Mouse (Mus musculus): ENCODE measurements around the gene Hsf2bp. TPM values are rescaled to one million over a fixed set of nuclear protein-coding genes. Genes with fewer than 3 reads are reported as not detected.

The Hsf2bp gene
- polyA plus RNA-seq, 1 experiment = not detected

DNA sequence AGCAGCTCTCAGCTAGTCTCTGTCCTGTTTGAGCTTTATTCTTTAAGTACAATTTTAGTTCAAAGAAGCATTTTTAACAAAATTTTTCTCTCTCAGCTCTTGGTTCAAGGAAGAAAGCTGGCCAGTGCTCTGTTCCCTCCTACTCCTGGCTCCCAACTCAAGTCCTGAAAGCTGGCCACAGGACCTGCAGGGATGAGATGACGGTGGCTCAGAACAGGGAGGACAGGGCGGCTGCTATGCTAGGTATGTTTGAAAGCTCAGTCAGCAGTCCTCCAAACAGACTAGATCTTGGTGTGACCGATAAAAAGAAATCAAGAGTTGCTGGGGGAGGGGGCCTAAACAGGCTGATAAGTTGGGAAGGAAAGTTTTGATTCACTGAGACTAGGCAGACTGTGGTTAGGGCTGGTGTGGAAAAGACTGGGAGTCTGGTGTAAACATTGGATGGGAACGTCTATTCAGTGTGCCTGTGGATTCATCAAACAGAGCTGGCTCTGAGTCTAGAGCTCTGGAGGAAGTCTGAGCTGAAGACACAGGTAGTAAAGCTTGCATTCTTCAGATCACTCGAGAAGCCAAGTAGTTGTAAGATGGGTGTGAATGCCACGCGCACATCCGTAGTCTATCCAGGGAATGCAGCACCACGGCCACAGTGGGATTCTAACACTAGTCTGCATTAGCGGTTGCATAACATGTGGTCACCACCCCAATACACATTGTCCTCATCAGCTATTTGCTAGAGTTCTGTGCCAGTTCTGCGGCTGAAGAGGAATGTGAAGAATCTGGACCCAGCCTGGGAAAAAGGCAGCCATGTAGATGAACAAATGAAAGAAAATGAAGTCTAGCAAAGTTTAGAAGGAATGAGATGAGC, 53.6 kb downstream of the Hsf2bp start:
- no peak overlapping the region for H3K4me3 ChIP-seq (ENCODE audit: insufficient read depth, low read depth, low read length)

DNA sequence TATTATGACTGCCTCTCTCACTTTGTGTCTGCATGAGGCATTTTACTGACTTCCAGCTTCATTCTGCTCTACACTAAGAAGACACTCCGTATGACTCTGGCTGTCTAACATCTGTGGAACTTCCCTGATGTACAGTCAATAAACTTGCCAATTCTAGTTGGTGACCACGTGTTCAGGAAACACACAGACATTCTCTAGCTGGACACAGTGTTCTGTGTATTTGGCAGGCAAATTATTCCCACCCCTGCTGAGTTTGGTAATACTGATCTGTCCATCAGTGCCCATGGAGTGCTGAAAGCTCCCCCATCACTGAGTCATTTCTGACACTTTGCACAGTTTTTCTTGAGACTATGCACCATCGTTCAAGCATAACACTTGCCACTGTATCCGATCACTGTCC, 56.3 kb downstream of the Hsf2bp start:
- no peak overlapping the region for H3K4me3 ChIP-seq (ENCODE audit: insufficient read depth, low read depth, low read length)
- H3K27ac ChIP-seq (replicated peaks; ENCODE audit: low read depth, low read length) = peak overlapping the region; percentile 19
- no peaks in the 10 kb centered on the region for H3K4me1 ChIP-seq (ENCODE audit: control insufficient read depth, insufficient read depth, insufficient read length, low read length)

More for the DNA sequence above, 53.6 kb downstream of the Hsf2bp start:
- H3K4me1 ChIP-seq (ENCODE audit: control insufficient read depth, insufficient read depth, insufficient read length, low read length) = no peaks in the 10 kb centered on the region
- H3K27ac ChIP-seq (replicated peaks; ENCODE audit: low read depth, low read length) = peak overlapping the region; percentile 62

DNA sequence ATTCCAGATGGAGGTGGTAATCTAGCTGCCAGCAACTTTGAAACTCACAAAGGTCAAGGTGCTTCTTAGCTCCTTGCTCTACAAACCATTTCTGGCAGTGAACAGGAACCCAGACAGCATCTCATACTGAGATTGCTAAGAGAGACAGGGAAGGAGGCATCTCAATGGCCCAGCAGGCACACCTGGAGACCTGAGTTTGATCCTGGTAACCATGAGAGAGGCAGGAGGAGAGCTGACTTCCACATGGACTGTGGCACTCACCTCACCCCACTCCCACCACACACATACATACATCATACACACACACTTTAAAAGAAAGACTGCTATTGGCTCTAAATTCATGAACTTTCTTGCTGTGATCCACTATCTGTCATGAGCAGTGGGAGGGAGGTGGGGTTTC, 59.0 kb downstream of the Hsf2bp start:
- Histone ChIP-seq H3K4me3 (ENCODE audit: insufficient read depth, low read depth, low read length) (no peak overlapping the region), H3K27ac (replicated peaks; ENCODE audit: low read depth, low read length) (no peak overlapping the region), H3K4me1 (ENCODE audit: control insufficient read depth, insufficient read depth, insufficient read length, low read length) (no peaks in the 10 kb centered on the region)

DNA sequence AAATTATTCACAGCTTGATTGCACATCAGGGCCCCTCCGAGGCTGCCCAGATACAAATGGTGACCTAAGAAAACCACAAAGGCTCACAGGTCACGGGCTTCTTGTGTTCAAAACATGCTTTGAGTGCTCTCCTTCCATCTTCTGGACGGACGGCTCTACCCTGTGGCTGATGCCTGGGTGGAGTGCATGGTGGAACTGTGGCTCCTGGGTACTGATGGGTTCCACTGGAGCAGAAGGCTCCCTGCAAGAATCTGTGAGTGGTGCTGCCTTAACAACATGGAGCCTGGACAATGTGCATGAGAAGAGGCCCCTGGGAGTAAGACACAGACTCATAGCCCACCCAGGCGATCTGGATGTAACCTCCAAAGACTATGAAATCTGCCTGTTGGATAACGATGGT, 59.6 kb downstream of the Hsf2bp start:
- no peak overlapping the region for H3K4me3 ChIP-seq (ENCODE audit: insufficient read depth, low read depth, low read length)
- H3K4me1 ChIP-seq (ENCODE audit: control insufficient read depth, insufficient read depth, insufficient read length, low read length) = no peaks in the 10 kb centered on the region
- no peak overlapping the region for H3K27ac ChIP-seq (replicated peaks; ENCODE audit: low read depth, low read length)

DNA sequence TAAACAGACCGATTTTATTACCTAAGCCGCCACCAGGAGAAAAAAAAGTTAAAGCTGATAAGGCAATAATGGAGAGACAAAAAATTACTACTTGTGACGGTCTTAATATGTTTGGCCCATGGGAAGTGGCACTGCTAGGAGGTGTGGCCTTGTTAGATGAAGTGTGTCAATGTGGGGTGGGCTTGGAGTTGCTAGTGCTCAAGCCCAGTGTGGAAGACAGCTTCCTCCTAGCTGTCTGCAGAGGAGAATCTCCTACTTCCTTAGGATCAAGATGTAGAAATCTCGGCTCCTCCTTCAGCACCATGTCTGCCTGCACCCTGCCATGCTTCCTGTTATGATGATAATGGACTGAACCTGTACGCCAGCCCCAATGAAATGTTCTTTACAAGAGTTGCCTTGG, 61.5 kb downstream of the Hsf2bp start:
- H3K4me3 ChIP-seq (ENCODE audit: insufficient read depth, low read depth, low read length) = no peak overlapping the region
- no peak overlapping the region for H3K27ac ChIP-seq (replicated peaks; ENCODE audit: low read depth, low read length)
- H3K4me1 ChIP-seq (ENCODE audit: control insufficient read depth, insufficient read depth, insufficient read length, low read length) = peaks cover 3% of the 10 kb centered on the region; the same call in 1 of the 2 replicates

DNA sequence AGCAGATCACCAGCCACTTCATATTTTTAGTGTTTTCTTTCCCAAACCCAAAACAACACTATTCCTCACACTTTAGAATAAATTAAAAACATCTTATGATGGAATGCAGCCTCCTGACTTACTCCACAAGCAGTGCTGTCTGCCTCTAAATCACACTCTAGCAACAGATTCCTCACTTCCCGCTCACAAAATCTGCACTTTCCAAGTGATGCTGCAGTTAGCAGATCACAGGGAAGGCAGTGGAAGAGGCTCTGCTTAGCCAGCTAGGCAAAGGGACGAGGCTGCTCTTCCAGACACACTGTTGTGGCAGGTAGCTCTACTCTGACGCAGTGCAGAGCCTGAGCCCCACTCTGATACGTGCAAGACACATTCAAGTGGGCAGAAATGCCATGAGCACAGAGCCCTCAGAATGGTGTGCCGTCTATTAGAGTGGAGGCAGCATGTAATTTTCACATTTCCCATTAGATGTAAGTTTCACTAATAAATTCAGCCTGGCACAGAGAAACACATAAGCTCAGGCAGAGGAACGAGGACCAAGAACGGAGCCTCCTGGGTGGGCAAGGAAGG, 62.4 kb downstream of the Hsf2bp start:
- no peak overlapping the region for H3K4me3 ChIP-seq (ENCODE audit: insufficient read depth, low read depth, low read length)
- H3K27ac ChIP-seq (replicated peaks; ENCODE audit: low read depth, low read length) = no peak overlapping the region
- peaks cover 3% of the 10 kb centered on the region; the same call in 1 of the 2 replicates for H3K4me1 ChIP-seq (ENCODE audit: control insufficient read depth, insufficient read depth, insufficient read length, low read length)

DNA sequence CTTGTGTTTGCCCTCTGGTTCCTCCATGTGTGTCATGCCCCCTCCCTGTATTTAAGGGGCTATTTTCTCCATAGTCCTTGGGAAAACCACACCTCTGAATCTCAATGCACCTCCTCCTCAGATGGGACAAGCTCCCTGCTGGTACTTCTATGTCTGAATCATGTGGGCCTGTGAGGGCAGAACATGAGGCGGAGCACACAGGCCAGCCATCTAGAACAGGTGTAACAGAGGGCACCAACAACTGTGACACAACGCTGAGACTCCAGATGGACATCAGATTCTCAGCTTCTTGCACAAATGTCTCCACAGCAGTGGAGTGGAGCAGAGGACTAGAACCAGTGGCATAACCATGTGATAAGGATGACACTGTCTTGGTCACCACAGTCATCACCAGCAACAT, 65.3 kb downstream of the Hsf2bp start:
- no peak overlapping the region for H3K4me3 ChIP-seq (ENCODE audit: insufficient read depth, low read depth, low read length)
- no peak overlapping the region for H3K27ac ChIP-seq (replicated peaks; ENCODE audit: low read depth, low read length)
- peaks cover 4% of the 10 kb centered on the region; the same call in 1 of the 2 replicates for H3K4me1 ChIP-seq (ENCODE audit: control insufficient read depth, insufficient read depth, insufficient read length, low read length)

DNA sequence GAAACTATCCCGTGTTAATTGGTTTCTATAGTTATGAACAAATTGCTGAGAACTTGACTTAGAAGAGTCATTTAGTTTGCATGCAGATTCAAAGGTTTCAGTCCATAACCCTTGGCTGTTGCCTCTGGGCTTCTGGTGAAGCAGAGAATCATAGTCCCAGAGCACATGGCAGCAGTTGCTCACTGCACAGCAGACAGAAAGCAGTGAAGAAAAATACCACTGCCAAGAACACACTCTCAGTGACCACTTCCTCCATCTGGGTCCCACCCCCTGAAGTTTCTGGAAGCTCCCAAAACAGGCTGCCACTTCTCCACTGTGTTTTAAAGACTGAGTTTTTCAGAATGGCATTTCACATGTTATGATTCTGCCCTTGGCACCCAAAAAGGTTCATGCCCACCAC, 67.3 kb downstream of the Hsf2bp start:
- H3K4me3 ChIP-seq (ENCODE audit: insufficient read depth, low read depth, low read length) = no peak overlapping the region
- peaks cover 7% of the 10 kb centered on the region for H3K4me1 ChIP-seq (ENCODE audit: control insufficient read depth, insufficient read depth, insufficient read length, low read length)
- H3K27ac ChIP-seq (replicated peaks; ENCODE audit: low read depth, low read length) = no peak overlapping the region

DNA sequence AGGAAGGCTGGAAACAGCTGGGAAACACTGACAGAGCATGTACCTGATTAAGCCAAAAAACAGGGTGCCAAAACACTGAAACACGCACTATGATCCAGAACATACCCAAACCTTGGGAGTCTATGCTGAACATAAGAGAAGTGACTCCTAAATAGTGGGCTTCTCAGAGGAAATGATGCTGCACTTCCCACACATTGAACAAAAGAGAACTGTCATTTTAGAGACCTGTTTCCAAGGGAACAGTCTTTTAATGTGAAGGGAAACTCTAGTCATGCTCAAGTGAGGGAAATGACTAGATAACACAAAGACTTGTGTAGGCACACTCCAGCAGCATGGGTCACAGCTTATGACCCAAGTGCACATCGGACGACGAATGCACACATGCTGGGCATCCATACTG, 68.8 kb downstream of the Hsf2bp start:
- Histone ChIP-seq H3K27ac (replicated peaks; ENCODE audit: low read depth, low read length) (no peak overlapping the region), H3K4me1 (ENCODE audit: control insufficient read depth, insufficient read depth, insufficient read length, low read length) (peaks cover 7% of the 10 kb centered on the region), H3K4me3 (ENCODE audit: insufficient read depth, low read depth, low read length) (no peak overlapping the region)

DNA sequence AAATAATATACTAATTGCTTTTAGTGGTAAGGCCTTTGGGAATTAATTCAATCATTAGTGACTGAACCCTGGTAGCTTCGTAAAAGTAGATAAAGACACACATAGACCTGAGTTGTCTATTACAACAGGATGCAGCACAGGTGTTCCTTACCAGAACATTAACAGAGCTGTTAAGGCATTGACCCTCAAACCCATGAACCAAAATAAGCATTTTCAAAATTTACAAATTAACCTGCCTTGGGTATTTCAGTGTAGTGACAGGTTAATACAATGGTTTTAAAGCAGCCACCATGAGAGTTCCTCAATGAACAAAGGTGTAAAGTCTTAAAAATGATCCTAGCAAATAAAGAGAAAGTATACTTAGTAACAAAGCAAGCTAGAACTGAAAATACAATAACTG, 69.6 kb downstream of the Hsf2bp start:
- no peak overlapping the region for H3K4me3 ChIP-seq (ENCODE audit: insufficient read depth, low read depth, low read length)
- H3K27ac ChIP-seq (replicated peaks; ENCODE audit: low read depth, low read length) = no peak overlapping the region
- H3K4me1 ChIP-seq (ENCODE audit: control insufficient read depth, insufficient read depth, insufficient read length, low read length) = peaks cover 7% of the 10 kb centered on the region

DNA sequence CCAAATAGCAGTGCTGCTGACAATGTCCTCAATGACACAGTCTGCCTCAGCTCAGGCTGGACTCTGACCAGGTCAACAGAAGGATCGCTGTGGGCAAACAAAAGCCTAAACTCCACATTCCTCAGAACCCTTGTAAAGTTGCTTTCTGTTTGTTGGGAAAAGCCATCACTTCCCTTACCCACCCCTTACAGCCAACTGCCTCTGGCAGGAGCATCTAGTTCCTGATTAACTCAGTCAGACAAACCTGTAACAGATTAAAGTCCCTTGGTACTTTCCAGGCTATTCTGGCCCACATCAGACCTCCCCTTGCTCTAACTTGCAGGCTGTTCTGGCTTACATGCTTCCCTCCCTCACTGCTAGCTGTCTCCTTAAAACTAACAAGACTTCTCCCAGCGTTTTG, 70.5 kb downstream of the Hsf2bp start:
- peaks cover 7% of the 10 kb centered on the region for H3K4me1 ChIP-seq (ENCODE audit: control insufficient read depth, insufficient read depth, insufficient read length, low read length)
- no peak overlapping the region for H3K4me3 ChIP-seq (ENCODE audit: insufficient read depth, low read depth, low read length)
- H3K27ac ChIP-seq (replicated peaks; ENCODE audit: low read depth, low read length) = peak overlapping the region; percentile 50

DNA sequence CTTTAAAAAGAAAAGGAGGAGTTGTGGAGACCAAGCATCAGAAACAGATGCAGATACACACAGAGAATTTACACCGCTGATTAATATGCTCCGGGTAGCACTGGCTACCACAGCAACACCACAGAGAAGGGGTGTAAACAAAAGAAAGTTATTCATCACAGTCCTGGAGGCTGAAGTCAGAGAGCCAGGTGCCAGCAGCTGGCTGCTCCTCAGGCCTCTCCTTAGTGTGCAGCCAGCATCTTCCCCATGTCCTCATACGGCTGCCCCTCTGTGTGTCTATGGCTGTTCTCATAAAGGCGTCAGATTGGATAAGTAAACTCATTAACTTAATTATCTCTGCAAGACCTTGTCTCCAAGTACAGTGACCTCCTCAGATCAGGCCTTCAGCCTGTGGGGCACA, 73.2 kb downstream of the Hsf2bp start:
- H3K4me3 ChIP-seq (ENCODE audit: insufficient read depth, low read depth, low read length) = no peak overlapping the region
- peaks cover 4% of the 10 kb centered on the region for H3K4me1 ChIP-seq (ENCODE audit: control insufficient read depth, insufficient read depth, insufficient read length, low read length)
- no peak overlapping the region for H3K27ac ChIP-seq (replicated peaks; ENCODE audit: low read depth, low read length)

DNA sequence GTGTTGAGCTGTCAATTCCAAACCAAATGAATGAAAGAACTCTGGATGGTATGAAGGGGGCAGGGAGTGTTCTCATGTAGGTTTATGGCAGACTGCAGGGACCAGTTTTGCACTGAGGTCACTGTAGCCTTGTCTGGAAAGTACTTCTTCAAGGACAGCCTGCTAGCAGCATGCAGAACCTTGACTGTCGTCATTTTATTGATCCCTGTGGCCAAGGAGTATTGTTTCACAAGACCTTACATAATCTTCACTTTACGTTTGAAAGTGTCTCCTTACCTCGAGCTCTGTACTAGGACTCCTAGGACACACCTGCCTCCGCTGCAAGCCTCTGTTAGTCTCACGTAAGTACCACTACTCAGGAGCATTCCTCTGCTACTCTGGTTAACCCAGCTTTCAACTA, 73.9 kb downstream of the Hsf2bp start:
- Histone ChIP-seq H3K4me1 (ENCODE audit: control insufficient read depth, insufficient read depth, insufficient read length, low read length) (peaks cover 4% of the 10 kb centered on the region), H3K4me3 (ENCODE audit: insufficient read depth, low read depth, low read length) (no peak overlapping the region), H3K27ac (replicated peaks; ENCODE audit: low read depth, low read length) (no peak overlapping the region)

DNA sequence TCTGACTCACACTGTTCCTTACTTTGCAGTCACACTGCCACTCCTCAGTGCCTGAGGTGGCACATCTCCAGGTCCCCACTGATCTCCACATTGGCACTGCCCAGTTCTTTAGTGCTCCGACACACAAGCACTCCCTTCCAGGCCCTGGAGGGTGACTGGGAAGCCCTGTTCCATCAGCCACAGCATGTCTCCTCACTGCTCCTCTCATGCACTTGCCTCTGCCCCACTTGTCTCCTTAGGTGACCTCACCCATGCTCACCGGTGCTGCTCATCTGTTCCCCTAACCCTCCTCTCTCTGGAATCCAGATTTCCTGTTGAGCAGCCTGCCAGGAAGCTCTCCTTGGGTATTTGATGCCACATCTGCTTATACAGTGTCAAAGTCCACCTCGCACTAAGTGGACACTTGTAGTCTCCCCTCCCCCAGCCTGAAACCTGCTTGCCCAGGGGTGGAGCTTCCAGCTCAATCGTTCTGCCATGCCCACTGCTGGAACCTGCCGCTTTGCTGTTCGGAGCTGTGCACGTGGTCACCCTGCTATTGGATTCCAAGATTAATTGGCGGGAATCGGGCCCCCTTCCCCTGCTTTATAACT, 81.5 kb downstream of the Hsf2bp start:
- Histone ChIP-seq H3K27ac (replicated peaks; ENCODE audit: low read depth, low read length) (no peak overlapping the region), H3K4me1 (ENCODE audit: control insufficient read depth, insufficient read depth, insufficient read length, low read length) (no peaks in the 10 kb centered on the region), H3K4me3 (ENCODE audit: insufficient read depth, low read depth, low read length) (no peak overlapping the region)

DNA sequence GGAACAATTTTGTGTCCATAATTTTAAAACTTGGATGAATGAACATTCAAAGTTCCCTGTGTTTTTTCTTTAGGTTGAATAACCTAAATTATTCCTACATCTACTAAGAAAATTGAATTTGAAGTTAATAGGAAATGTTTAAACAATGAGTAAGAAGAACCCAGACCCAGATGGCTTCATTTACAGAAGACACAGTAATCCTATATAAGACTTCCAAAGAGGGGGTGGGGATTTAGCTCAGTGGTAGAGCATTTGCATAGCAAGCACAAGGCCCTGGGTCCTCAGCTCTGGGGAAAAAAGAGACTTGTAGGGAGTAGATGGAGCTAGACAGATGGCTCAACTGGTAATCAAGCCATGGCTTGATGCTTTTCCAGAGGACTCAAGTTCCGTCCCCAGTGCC, 87.1 kb downstream of the Hsf2bp start:
- Histone ChIP-seq H3K4me1 (ENCODE audit: control insufficient read depth, insufficient read depth, insufficient read length, low read length) (peaks cover 4% of the 10 kb centered on the region), H3K27ac (replicated peaks; ENCODE audit: low read depth, low read length) (no peak overlapping the region), H3K4me3 (ENCODE audit: insufficient read depth, low read depth, low read length) (no peak overlapping the region)

DNA sequence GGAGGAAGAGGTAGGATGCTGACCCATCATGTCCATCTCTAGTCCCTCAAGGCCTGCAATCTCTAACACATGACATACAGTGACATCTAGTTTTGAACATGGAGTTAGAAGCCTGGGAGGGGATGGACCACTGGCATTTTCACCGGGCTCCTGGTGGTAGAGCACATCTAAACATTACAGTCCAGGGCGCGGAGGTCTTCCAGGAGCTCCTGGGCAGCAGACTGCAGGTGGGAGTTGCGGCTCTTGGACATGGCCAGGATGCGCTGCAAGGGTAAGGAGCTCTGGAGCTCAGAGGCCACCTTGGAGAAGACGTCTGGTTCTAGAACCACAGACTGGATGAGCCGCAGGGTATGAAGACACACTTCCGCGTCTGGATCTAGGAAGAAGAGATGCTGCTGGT, 89.7 kb downstream of the Hsf2bp start:
- H3K4me1 ChIP-seq (ENCODE audit: control insufficient read depth, insufficient read depth, insufficient read length, low read length) = peaks cover 11% of the 10 kb centered on the region
- H3K27ac ChIP-seq (replicated peaks; ENCODE audit: low read depth, low read length) = no peak overlapping the region
- H3K4me3 ChIP-seq (ENCODE audit: insufficient read depth, low read depth, low read length) = no peak overlapping the region

Data from brown adipose tissue, adult 24 weeks (tissue).